Mouse (Mus musculus) kidney, adult 9 months (tissue): ENCODE data around the gene Cntn3.

ENCODE experiments used
- DNase-seq: peaks from one replicate; pipeline ENCODE4 v3.0.0; 2022

The Cntn3 gene

DNA sequence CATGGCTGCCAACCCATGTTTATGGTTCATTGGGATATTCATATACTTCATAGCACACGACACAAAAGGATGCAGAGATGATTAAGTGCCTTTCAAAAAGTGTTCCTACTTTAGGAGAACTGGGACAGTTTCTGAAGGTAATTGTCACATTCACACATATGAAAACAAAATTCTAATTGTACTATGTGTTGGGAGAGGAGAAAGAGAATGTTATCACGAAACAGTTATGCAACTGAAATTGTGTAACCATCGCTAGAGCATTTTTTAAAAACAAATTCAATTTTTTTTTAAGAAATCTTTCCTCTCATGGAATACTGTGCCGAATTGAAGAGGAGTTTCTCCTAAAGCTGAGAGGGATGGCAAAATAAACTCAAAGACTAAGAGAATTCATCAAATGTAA is 134.5 kb downstream of the Cntn3 start:
- DNase-seq = no peak

DNA sequence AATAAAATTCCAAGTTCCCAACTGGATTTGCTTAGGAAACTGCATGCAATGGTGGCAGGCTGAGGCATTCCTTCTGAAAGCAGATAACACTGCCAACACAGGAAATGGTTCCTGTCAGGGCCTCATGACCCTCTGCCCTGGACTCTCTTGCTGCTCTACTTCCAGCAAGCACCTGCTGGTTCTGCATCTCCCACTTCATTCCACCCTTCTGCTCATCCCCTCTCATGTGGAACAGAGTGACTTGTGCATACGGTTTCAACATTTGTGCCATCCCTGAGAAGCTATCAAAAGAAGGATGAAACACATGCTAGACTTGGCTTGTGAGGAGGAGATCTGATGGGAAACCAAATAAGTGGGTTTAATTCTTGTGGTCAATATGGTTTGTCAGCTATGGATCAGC is 145.4 kb downstream of the Cntn3 start:
- DNase-seq = no peak

DNA sequence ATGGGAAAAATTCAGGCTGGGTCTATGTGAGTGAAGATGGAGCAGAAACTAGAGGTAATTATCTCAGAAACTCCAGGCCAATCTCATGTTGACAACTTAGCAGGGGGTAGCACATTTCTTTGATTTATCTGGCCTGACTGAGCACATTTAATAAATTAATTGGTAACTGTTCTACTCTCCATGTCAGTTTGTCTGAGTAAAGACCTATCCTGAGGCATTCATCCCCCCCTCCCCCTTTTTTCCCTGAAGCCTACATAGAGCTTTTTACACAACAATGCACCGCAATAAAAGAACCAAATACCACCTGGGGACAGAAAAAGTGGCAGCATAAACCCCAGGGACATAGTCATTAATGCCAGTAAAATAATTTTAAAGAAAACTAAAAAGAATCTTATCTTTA is 151.1 kb downstream of the Cntn3 start:
- DNase-seq = no peak

GRCm38 (mm10) chr6:102388590-102388989 is 184.3 kb downstream of the Cntn3 start:
- no peak for DNase-seq

- DNase-seq = no peak
These were observed 200.8 kb downstream of the Cntn3 start for GRCm38 (mm10) chr6:102372112-102372511.

DNA sequence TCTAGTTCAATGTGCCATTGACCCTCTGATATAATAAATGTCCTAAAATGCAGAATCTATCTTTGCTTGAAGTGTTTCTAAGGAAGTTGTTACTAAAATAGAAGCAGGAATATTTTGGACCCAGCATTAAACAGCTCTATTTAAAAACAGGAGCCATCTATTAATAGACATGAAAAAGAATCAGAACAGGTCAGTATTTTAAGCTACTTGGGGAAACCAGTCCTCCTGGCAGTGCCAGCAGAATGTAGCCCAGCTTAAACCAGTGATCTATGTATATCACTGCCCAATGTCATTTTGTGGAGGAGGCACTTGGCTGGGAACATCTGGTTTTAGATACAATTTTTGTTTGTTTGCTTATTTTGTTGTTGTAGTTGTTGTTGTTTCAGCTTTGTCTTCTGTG is 209.0 kb downstream of the Cntn3 start:
- DNase-seq = no peak

- DNase-seq = no peak
These were observed 209.5 kb downstream of the Cntn3 start for GRCm38 (mm10) chr6:102363291-102363832.

DNA sequence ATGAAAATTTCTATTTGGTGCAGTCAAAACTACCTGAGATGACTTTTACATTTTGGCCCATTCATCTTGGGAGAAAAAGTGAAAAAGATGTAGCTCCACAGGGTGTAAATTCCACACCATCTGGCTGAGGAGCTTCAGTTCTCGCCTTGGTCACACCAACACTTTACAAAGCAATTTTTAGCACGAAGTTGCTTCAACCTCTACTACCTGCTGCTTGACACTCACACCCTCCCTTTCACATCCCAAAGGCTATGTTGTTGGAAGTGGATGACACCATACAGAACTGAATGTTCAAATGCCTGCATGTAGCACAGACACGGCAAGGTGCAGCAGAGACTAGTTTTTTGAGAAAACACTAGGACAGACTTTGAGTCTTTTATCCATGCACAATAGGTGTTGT is 240.8 kb downstream of the Cntn3 start:
- no peak for DNase-seq

DNA sequence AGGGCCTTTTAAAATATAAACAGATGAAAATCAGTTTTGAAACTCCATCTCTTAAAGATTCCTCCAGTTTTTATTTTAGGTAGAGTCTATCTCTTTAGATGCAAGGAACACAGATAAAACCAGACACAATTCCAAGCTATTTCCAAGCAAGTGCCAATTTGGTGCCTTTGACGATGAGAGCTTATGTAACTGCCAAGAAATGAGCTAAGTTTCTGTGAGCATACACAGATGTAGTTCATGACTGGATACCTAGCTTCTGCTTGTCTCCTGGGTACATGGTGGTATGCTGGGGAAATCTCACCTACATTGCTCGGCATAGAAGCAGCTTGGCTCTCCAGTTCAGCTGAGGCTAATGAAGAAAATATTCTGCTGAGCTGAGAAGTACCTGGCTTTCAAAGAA is 246.2 kb downstream of the Cntn3 start:
- no peak for DNase-seq

DNA sequence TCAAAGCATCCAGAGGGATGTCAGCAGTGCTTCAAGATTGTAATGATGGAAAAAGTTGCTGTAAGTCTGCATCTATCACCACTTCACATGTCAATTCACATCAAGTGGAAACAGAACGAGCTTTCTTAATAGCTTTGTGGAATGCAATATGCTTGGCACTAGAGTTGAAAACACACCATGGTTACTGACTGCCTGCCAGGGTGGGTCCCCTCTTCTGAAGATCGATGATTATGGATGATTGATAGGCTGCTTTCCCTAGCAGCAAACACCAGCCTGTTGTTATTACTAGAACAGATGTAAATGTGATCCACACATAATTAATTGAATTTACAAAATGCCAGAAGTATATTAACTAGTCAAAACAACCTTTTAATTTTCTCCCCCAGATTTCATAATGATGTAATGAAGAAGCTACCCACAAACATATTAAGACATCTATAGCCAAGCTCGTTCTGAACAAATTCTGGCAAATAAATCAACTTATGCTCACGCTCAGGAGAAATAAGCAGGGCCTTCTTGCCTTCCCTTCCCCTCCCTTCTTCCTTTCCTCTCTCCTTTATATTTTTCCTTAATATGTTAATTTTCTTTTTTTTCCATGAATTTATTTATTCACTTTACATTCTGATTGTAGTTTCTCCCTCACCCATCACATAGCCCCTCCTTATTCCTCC is 250.2 kb downstream of the Cntn3 start:
- DNase-seq = no peak

GRCm38 (mm10) chr6:102319755-102320154 is 253.1 kb downstream of the Cntn3 start:
- DNase-seq = no peak

- DNase-seq = no peak
These were observed 290.0 kb downstream of the Cntn3 start for GRCm38 (mm10) chr6:102282889-102283288.

- DNase-seq = no peak
These were observed 341.9 kb downstream of the Cntn3 start for GRCm38 (mm10) chr6:102231015-102231414.

- DNase-seq = no peak
These were observed 386.6 kb downstream of the Cntn3 start for GRCm38 (mm10) chr6:102186316-102186715.

DNA sequence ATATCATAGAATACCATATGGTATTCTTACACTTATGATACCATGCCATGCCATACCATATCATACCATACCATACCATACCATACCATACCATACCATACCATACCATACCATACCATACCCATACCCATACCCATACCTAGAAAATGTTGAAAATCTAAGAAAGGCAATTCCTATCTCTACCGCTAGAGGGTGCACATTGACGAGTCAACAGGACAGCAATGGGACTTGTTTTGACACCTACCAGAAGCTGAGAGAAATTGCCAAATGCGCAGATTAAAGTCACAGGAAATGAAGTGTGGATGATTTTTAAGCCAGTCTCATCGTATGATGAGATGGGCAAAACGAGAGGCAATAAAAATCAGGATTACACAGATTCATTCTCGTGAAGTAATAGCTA is 402.0 kb downstream of the Cntn3 start:
- DNase-seq = peak; percentile 57

DNA sequence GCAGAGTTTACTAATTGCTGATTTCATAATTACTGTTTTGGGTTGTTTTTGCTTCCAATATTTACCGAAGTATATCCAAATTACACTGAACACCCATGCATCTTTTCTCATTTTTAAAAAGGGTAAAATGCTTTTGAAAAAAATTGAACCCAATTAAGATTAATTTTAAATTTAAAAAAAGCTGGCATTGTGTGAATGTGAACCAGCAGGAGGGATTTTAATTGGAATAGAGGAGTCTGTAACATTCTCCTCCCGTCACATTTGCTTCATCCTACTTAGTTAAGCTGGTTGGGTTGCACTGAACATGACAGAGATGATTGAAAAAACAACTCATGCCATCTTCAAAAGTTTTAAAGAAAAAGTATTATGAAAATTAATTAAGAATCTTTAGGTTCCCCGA is 411.7 kb downstream of the Cntn3 start:
- no peak for DNase-seq

DNA sequence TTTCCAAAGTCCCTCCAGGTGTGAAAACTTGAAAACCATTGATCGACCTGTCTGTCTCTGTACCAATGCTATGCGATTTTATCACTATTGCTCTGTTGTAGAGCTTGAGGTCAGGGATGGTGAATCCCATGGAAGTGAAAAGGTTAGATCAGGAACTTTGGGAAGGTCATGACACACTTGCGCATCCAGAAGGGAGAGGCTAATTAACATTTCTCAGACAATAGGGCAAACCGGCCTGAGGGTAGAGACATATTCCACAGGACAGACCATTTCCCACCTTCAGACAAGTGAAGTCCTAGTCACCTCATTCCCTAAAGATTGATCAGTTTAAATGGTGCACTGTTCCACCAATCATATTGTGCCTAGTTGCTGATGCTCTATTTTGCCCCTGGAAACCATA is 451.2 kb downstream of the Cntn3 start:
- DNase-seq = no peak

- DNase-seq = no peak
These were observed 452.9 kb downstream of the Cntn3 start for GRCm38 (mm10) chr6:102120003-102120402.

- no peak for DNase-seq
These were observed 459.3 kb downstream of the Cntn3 start for GRCm38 (mm10) chr6:102113629-102114028.
